Mouse (Mus musculus): ENCODE measurements around the gene Slc25a35. TPM values are rescaled to one million over a fixed set of nuclear protein-coding genes. Genes with fewer than 3 reads are reported as not detected.

Slc25a35 gene
- polyA plus RNA-seq, 1 experiment from 2014 or later: 3.0 TPM

DNA sequence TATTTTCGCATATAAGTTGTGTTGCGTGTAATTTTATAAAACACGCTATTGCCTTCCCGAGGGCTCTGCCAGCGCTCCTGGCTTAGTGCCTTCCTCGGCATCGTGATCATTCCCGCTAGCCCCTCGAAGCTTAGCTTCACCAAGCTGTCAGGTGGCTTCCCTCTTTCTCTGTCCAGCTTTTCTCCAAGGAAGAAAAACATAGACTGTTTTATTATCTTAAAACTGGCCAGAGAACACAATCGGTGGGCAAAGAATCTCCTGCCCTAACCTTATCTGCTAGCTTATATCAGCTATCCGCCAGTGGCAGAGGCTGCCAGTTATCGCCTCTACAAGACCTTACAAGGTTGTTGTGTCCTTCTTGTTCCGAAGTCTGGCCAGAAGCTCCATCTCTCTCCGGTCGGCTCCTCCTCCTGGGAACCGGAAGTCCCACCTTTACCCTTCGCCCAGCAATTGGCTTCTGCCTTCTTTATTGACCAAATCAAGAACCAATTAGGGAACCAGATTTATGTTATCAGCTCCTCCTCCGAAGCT lies 44.2 kb downstream of the Slc25a35 start:
- Histone ChIP-seq H3K4me2 (ENCODE audit: low read depth, severe bottlenecking) (peak overlapping the region; percentile 69), H3K27ac (replicated peaks; ENCODE audit: low read depth, low read length) (0 out of 2 replicates have a peak overlapping the region, but pooled peaks have one; percentile 10), H3K9me3 (ENCODE audit: control insufficient read depth, low read length) (no peaks in the 10 kb centered on the region), H3K27me3 (ENCODE audit: control insufficient read depth, insufficient read depth, low read length) (no peaks in the 10 kb centered on the region), H3K4me3 (ENCODE audit: low read depth, low read length) (peak overlapping the region; percentile 51), H3K4me1 (ENCODE audit: control insufficient read depth, insufficient read depth, low read length) (peaks cover 9% of the 10 kb centered on the region; the same call in 1 of the 2 replicates), H3K9ac (ENCODE audit: low read length) (peak overlapping the region; percentile 35), H3K36me3 (ENCODE audit: control insufficient read depth, insufficient read depth, low read length) (no peaks in the 10 kb centered on the region)
- DNase-seq (ENCODE audit: low spot score): peak; percentile 85
- no peak for ATAC-seq (ENCODE audit: insufficient number of reproducible peaks, low FRiP score, low TSS enrichment, low read depth)
- under 1% methylated on average over 18 of the region's 18 CpGs for WGBS

GRCm38 (mm10) chr11:69015644-69016441 lies 47.9 kb downstream of the Slc25a35 start, which contains the start of gene Ctc1:
Ctc1 (plus strand) TSS chr11:69015911.
- peak within 1 kb of the TSS; percentile 60 for H3K4me3 ChIP-seq (ENCODE audit: low read depth, low read length)
- 0 out of 2 replicates have a peak, but pooled peaks cover under 1% of the 10 kb centered on the region for H3K36me3 ChIP-seq (ENCODE audit: control insufficient read depth, insufficient read depth, low read length)
- H3K9me3 ChIP-seq (ENCODE audit: control insufficient read depth, low read length): no peaks in the 10 kb centered on the region
- WGBS: 4% methylated on average over 38 of the region's 38 CpGs
- ATAC-seq (ENCODE audit: insufficient number of reproducible peaks, low FRiP score, low TSS enrichment, low read depth): peak; percentile 97
- no peaks in the 10 kb centered on the region for H3K27me3 ChIP-seq (ENCODE audit: control insufficient read depth, insufficient read depth, low read length)
- H3K27ac ChIP-seq (replicated peaks; ENCODE audit: low read depth, low read length): peak within 1 kb of the TSS; percentile 87
- peak within 1 kb of the TSS; percentile 85 for H3K9ac ChIP-seq (ENCODE audit: low read length)
- H3K4me1 ChIP-seq (ENCODE audit: control insufficient read depth, insufficient read depth, low read length): peaks cover 7% of the 10 kb centered on the region; the same call in 1 of the 2 replicates
- peak within 1 kb of the TSS; percentile 64 for H3K4me2 ChIP-seq (ENCODE audit: low read depth, severe bottlenecking)
- peak; percentile 95 for DNase-seq (ENCODE audit: low spot score)

DNA sequence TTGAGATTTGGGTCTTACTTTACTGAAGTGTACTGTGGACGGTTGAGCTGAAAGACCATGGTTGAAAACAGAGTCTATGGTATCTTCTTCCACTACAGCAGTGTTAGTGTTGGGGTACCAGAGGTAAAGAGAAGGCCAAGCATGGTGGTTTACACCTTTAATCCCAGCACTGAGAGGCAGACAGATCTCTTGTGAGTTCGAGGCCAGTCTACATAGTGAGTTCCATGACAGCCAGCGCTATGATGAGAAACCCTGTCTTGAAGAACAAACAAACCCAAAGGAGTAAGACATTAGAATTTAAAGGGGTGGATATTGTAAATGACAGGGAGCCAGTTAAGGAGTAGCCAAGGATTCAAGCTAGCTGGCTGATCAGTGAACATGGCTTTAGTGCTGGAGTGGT lies 48.8 kb downstream of the Slc25a35 start:
- peak overlapping the region; percentile 64 for H3K4me2 ChIP-seq (ENCODE audit: low read depth, severe bottlenecking)

DNA sequence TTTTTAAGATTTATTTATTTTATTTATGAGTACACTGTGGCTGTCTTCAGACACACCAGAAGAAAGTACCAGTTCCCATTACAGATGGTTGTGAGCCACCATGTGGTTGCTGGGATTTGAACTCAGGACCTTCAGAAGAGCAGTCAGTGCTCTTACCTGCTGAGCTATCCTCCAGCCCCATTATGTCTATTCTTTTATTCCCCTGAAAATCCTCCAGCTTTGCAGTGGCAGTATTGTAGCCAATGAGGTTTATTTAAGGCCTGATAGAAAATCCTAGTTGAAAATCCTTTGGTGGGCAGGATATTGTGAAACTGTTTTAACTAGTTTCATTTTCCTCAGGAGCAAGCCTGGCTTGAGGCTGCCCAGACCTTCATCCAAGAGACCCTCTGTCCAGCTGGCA lies 52.8 kb downstream of the Slc25a35 start:
- no peak for DNase-seq (ENCODE audit: low spot score)
- Histone ChIP-seq H3K27me3 (ENCODE audit: control insufficient read depth, insufficient read depth, low read length) (no peaks in the 10 kb centered on the region), H3K9me3 (ENCODE audit: control insufficient read depth, low read length) (no peaks in the 10 kb centered on the region), H3K27ac (replicated peaks; ENCODE audit: low read depth, low read length) (no peak overlapping the region), H3K4me1 (ENCODE audit: control insufficient read depth, insufficient read depth, low read length) (peaks cover 7% of the 10 kb centered on the region; the same call in 1 of the 2 replicates), H3K36me3 (ENCODE audit: control insufficient read depth, insufficient read depth, low read length) (peaks cover 13% of the 10 kb centered on the region), H3K4me3 (ENCODE audit: low read depth, low read length) (no peak overlapping the region), H3K9ac (ENCODE audit: low read length) (no peak overlapping the region), H3K4me2 (ENCODE audit: low read depth, severe bottlenecking) (no peak overlapping the region)
- ATAC-seq (ENCODE audit: insufficient number of reproducible peaks, low FRiP score, low TSS enrichment, low read depth): no peak

More for the DNA sequence above, 48.8 kb downstream of the Slc25a35 start:
- Histone ChIP-seq H3K27me3 (ENCODE audit: control insufficient read depth, insufficient read depth, low read length) (no peaks in the 10 kb centered on the region), H3K4me3 (ENCODE audit: low read depth, low read length) (peak overlapping the region; percentile 60), H3K9ac (ENCODE audit: low read length) (peak overlapping the region; percentile 85), H3K9me3 (ENCODE audit: control insufficient read depth, low read length) (no peaks in the 10 kb centered on the region), H3K4me1 (ENCODE audit: control insufficient read depth, insufficient read depth, low read length) (peaks cover 7% of the 10 kb centered on the region; the same call in 1 of the 2 replicates), H3K36me3 (ENCODE audit: control insufficient read depth, insufficient read depth, low read length) (0 out of 2 replicates have a peak, but pooled peaks cover 3% of the 10 kb centered on the region), H3K27ac (replicated peaks; ENCODE audit: low read depth, low read length) (no peak overlapping the region)
- WGBS: 64% methylated on average over 3 of the region's 3 CpGs
- no peak for ATAC-seq (ENCODE audit: insufficient number of reproducible peaks, low FRiP score, low TSS enrichment, low read depth)
- no peak for DNase-seq (ENCODE audit: low spot score)

Small RNA genes lying within 50 kb of the gene (microRNA-seq; reads per million reads assigned to microRNA genes)
- 15.3 reads per million, percentile 26 among the genes with 10 or more reads in this experiment for gene Mir3062

Other genes with a start within 250 kb of the Slc25a35 start
- gene Ndel1, start 96.3 kb upstream of the Slc25a35 start, polyA plus RNA-seq (2014; fragmentation: Nextera tagmentation; extraction: Ambion mirVana): 53.2 and 57.8 TPM in 2 replicates
- not detected in 2 replicates for gene Rnf222, start 79.6 kb upstream of the Slc25a35 start, polyA plus RNA-seq (2014; fragmentation: Nextera tagmentation; extraction: Ambion mirVana)
- 1,145 and 1,149 TPM in 2 replicates for gene Rpl26, start 66.5 kb upstream of the Slc25a35 start, polyA plus RNA-seq (2014; fragmentation: Nextera tagmentation; extraction: Ambion mirVana)
- gene Odf4, start 41.0 kb upstream of the Slc25a35 start, polyA plus RNA-seq (2014; fragmentation: Nextera tagmentation; extraction: Ambion mirVana): not detected in 2 replicates
- 6.7 and 7.7 TPM in 2 replicates for gene Arhgef15, start 10.7 kb upstream of the Slc25a35 start, polyA plus RNA-seq (2014; fragmentation: Nextera tagmentation; extraction: Ambion mirVana)
- gene Rangrf, start 7.1 kb downstream of the Slc25a35 start, polyA plus RNA-seq (2014; fragmentation: Nextera tagmentation; extraction: Ambion mirVana): 82.6 and 84.4 TPM in 2 replicates
- gene Pfas, start 40.3 kb downstream of the Slc25a35 start, polyA plus RNA-seq (2014; fragmentation: Nextera tagmentation; extraction: Ambion mirVana): 43.6 and 48.8 TPM in 2 replicates
- 80.4 and 83.1 TPM in 2 replicates for gene Ctc1, start 47.8 kb downstream of the Slc25a35 start, polyA plus RNA-seq (2014; fragmentation: Nextera tagmentation; extraction: Ambion mirVana)
- 171 and 178 TPM in 2 replicates for gene Aurkb, start 77.5 kb downstream of the Slc25a35 start, polyA plus RNA-seq (2014; fragmentation: Nextera tagmentation; extraction: Ambion mirVana)
- gene Borcs6, start 91.6 kb downstream of the Slc25a35 start, polyA plus RNA-seq (2014; fragmentation: Nextera tagmentation; extraction: Ambion mirVana): 6.2 and 7.0 TPM in 2 replicates
- gene Tmem107, start 102.7 kb downstream of the Slc25a35 start, polyA plus RNA-seq (2014; fragmentation: Nextera tagmentation; extraction: Ambion mirVana): 34.6 and 36.7 TPM in 2 replicates
- gene Vamp2, start 120.4 kb downstream of the Slc25a35 start, polyA plus RNA-seq (2014; fragmentation: Nextera tagmentation; extraction: Ambion mirVana): 64.2 and 73.3 TPM in 2 replicates
- gene Per1, start 127.1 kb downstream of the Slc25a35 start, polyA plus RNA-seq (2014; fragmentation: Nextera tagmentation; extraction: Ambion mirVana): 8.0 and 9.1 TPM in 2 replicates
- gene Hes7, start 152.3 kb downstream of the Slc25a35 start, polyA plus RNA-seq (2014; fragmentation: Nextera tagmentation; extraction: Ambion mirVana): 0.54 and 0.65 TPM in 2 replicates
- gene 9130213A22Rik, start 154.5 kb downstream of the Slc25a35 start, polyA plus RNA-seq (2014; fragmentation: Nextera tagmentation; extraction: Ambion mirVana): 0.19 TPM in 1 of 2 replicates, not detected in the other
- gene Aloxe3, start 157.8 kb downstream of the Slc25a35 start, polyA plus RNA-seq (2014; fragmentation: Nextera tagmentation; extraction: Ambion mirVana): 0.17 and 0.25 TPM in 2 replicates
- 0.05 TPM in 1 of 2 replicates, not detected in the other for gene Alox12b, start 188.9 kb downstream of the Slc25a35 start, polyA plus RNA-seq (2014; fragmentation: Nextera tagmentation; extraction: Ambion mirVana)
- gene Alox8, start 229.7 kb downstream of the Slc25a35 start, polyA plus RNA-seq (2014; fragmentation: Nextera tagmentation; extraction: Ambion mirVana): 0.07 TPM in 1 of 2 replicates, not detected in the other